Mouse (Mus musculus): ENCODE measurements around the gene Ptger1. TPM values are rescaled to one million over a fixed set of nuclear protein-coding genes. Genes with fewer than 3 reads are reported as not detected.

Gene Ptger1
- total and polyA plus RNA-seq, 3 experiments = 0.38 to 1.8 TPM; not detected in 1

DNA sequence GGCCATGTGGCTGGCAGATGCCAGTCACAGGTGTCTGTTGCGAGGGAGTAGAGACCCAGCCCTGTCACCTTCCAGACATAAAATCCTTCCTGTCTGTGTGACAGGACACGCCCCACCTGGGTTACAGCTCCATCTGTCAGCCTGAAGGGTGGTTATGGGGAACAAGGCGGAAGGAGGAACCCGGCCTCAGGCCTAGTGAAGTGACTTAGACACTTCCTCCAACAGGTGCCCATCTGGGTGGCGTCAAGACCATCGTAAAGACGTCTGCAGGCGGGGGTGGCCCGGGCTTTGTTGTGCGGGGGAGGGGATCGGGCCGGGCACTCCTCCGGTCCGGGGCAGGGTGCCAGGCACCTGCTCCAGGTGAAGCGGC lies 31.8 kb downstream of the Ptger1 start:
- Histone ChIP-seq H3K9me3 (replicated peaks) (peaks cover 3% of the 10 kb centered on the region; the same call in 1 of the 2 replicates), H3K36me3 (replicated peaks) (peaks cover 46% of the 10 kb centered on the region), H3K4me3 (ENCODE audit: low read depth, low read length) (peak overlapping the region; percentile 92), H3K4me1 (ENCODE audit: insufficient read depth, low read depth, low read length) (peaks cover 72% of the 10 kb centered on the region), H3K27me3 (ENCODE audit: insufficient read depth, low read length) (no peaks in the 10 kb centered on the region)
- ATAC-seq (ENCODE audit: extremely low read depth, insufficient number of reproducible peaks, low FRiP score, poor library complexity, severe bottlenecking) (0 out of 2 replicates have a peak, but pooled peaks have one; percentile 42), DNase-seq (ENCODE audit: low spot score) (peak; percentile 77)
- TF ChIP-seq POLR2AphosphoS5 (IDR thresholded peaks at IDR 0.05; ENCODE audit: insufficient replicate concordance, low read depth, low read length) (no peak), TAL1 (conservative IDR thresholded peaks at IDR 0.05; ENCODE audit: low read depth, low read length) (no peak), CTCF (IDR thresholded peaks at IDR 0.05; ENCODE audit: low read depth, low read length) (no peak), GATA2 (IDR thresholded peaks at IDR 0.05; ENCODE audit: borderline replicate concordance, low read depth, low read length) (no peak), GATA1 (IDR thresholded peaks at IDR 0.05; ENCODE audit: borderline replicate concordance, low read length) (no peak)

DNA sequence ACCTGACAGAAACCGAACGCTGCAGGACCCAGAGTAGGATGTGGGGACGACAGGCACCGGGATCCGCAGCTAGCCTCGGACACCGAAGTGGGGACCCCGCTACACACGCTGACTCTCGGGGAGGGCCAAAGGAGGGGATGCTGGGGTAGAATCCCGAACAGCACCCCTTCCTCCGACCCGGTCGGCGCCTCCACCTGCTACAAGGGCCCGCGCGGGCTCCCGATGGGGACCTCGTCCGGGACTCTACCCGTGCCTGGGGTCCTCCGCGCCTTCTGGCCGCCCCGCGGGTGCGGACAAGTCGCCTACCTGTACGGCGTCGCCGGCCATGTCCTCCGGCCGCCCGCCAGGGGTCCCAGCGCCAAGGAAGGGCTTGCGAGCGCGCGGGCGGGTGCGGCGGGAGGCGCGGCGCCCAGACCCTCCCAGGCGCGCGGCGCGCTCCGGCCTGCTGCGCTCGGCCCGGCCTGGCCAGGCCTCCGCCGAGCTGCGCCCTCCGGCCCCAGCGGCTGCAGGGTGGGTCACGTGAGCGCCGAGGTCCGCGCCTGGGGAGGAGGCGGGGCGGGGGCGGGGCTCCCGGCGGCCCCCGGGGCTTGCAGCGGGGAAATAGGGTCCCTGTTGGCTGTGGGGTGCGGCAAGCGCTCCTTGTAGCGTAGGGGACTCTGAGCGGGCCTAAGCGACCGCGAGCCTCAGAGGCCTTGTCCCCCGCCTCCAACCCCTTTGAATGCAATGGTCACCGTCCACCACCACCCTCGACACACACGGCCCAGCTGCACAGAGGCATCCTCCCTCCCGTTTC lies 32.4 kb downstream of the Ptger1 start, which contains the start of gene Pkn1:
Pkn1 (minus strand) TSS at position 519 of the 793 bp plus-strand sequence.
- peaks cover 3% of the 10 kb centered on the region; the same call in 1 of the 2 replicates for H3K9me3 ChIP-seq (replicated peaks)
- no peaks in the 10 kb centered on the region for H3K27me3 ChIP-seq (ENCODE audit: insufficient read depth, low read length)
- H3K4me1 ChIP-seq (ENCODE audit: insufficient read depth, low read depth, low read length) = peaks cover 66% of the 10 kb centered on the region
- TF ChIP-seq GATA1 (IDR thresholded peaks at IDR 0.05; ENCODE audit: borderline replicate concordance, low read length) (no peak), GATA2 (IDR thresholded peaks at IDR 0.05; ENCODE audit: borderline replicate concordance, low read depth, low read length) (no peak), CTCF (IDR thresholded peaks at IDR 0.05; ENCODE audit: low read depth, low read length) (no peak), POLR2AphosphoS5 (IDR thresholded peaks at IDR 0.05; ENCODE audit: insufficient replicate concordance, low read depth, low read length) (no peak), TAL1 (conservative IDR thresholded peaks at IDR 0.05; ENCODE audit: low read depth, low read length) (no peak)
- peak within 1 kb of the TSS; percentile 92 for H3K4me3 ChIP-seq (ENCODE audit: low read depth, low read length)
- DNase-seq (ENCODE audit: low spot score) = peak; percentile 95
- ATAC-seq (ENCODE audit: extremely low read depth, insufficient number of reproducible peaks, low FRiP score, poor library complexity, severe bottlenecking) = peak; percentile 22
- peaks cover 40% of the 10 kb centered on the region for H3K36me3 ChIP-seq (replicated peaks)

DNA sequence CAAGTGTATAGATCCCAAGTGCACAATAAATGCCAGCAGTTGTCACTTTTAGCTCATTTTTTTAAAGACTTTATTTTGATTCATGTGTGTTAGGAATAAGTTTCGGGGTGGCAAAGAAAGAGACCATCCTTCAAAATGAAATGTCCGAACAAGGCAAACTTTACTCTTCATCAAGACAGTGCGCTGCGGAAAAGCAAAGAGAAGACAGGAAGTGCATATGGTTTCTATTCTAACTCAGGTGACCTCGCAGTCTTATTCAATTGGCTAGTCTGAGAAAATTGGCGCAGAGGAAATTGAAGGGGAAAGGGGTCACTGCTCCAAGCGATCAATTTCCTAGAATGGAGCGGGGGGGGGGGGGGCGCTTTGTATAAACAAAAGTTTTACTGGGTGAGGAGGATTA lies 33.1 kb downstream of the Ptger1 start:
- H3K27me3 ChIP-seq (ENCODE audit: insufficient read depth, low read length) = no peaks in the 10 kb centered on the region; the same call in 1 of the 2 replicates
- DNase-seq (ENCODE audit: low spot score) (peak; percentile 22), ATAC-seq (ENCODE audit: extremely low read depth, insufficient number of reproducible peaks, low FRiP score, poor library complexity, severe bottlenecking) (0 out of 2 replicates have a peak, but pooled peaks have one; percentile 32)
- H3K4me3 ChIP-seq (ENCODE audit: low read depth, low read length) = peak overlapping the region; percentile 92
- H3K9me3 ChIP-seq (replicated peaks) = peaks cover 3% of the 10 kb centered on the region; the same call in 1 of the 2 replicates
- peaks cover 33% of the 10 kb centered on the region for H3K36me3 ChIP-seq (replicated peaks)
- H3K4me1 ChIP-seq (ENCODE audit: insufficient read depth, low read depth, low read length) = peaks cover 59% of the 10 kb centered on the region
- TF ChIP-seq CTCF (IDR thresholded peaks at IDR 0.05; ENCODE audit: low read depth, low read length) = no peak
- TF ChIP-seq POLR2AphosphoS5 (IDR thresholded peaks at IDR 0.05; ENCODE audit: insufficient replicate concordance, low read depth, low read length) = no peak
- TF ChIP-seq GATA2 (IDR thresholded peaks at IDR 0.05; ENCODE audit: borderline replicate concordance, low read depth, low read length) = no peak
- TF ChIP-seq TAL1 (conservative IDR thresholded peaks at IDR 0.05; ENCODE audit: low read depth, low read length) = no peak
- no peak for TF ChIP-seq GATA1 (IDR thresholded peaks at IDR 0.05; ENCODE audit: borderline replicate concordance, low read length)

DNA sequence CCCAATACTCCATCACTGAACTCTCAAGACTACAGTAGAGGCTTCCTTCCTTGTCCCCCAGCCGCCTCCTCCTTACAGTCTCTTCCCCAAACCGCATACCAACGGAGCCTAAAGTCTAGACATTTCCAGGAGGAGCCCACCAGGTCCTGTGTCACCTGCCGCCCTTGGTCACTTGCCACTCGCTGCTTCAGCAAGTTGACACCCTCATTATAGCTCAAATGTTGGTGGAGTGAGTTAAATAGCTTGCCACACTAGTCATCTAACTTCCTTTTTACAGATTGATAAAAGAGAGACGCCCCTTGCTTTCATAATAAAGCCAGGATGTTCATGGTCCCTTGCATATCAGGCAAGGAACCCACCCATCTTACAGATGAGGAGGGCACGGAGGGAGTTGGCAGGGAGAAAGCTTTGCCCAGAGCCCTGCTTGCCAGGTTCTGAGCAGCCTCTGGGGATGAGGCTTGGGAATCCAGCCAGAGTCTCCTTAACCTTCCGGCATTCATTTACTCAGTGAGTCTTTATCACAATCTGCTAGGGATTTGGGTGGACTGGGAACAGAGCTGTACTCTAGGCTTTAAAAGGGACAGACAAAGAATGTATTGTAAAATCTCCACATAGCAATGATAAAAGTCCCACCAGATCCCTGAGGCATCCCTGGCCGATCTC lies 34.1 kb downstream of the Ptger1 start:
- Histone ChIP-seq H3K4me1 (ENCODE audit: insufficient read depth, low read depth, low read length) (peaks cover 49% of the 10 kb centered on the region), H3K4me3 (ENCODE audit: low read depth, low read length) (peak overlapping the region; percentile 4; the same call in 1 of the 2 replicates), H3K27me3 (ENCODE audit: insufficient read depth, low read length) (no peaks in the 10 kb centered on the region; the same call in 1 of the 2 replicates), H3K9me3 (replicated peaks) (peaks cover 3% of the 10 kb centered on the region; the same call in 1 of the 2 replicates), H3K36me3 (replicated peaks) (peaks cover 24% of the 10 kb centered on the region)
- TF ChIP-seq CTCF (IDR thresholded peaks at IDR 0.05; ENCODE audit: low read depth, low read length) = no peak
- no peak for TF ChIP-seq GATA1 (IDR thresholded peaks at IDR 0.05; ENCODE audit: borderline replicate concordance, low read length)
- no peak for TF ChIP-seq POLR2AphosphoS5 (IDR thresholded peaks at IDR 0.05; ENCODE audit: insufficient replicate concordance, low read depth, low read length)
- TF ChIP-seq TAL1 (conservative IDR thresholded peaks at IDR 0.05; ENCODE audit: low read depth, low read length) = no peak
- TF ChIP-seq GATA2 (IDR thresholded peaks at IDR 0.05; ENCODE audit: borderline replicate concordance, low read depth, low read length) = no peak
- DNase-seq (ENCODE audit: low spot score) (no peak), ATAC-seq (ENCODE audit: extremely low read depth, insufficient number of reproducible peaks, low FRiP score, poor library complexity, severe bottlenecking) (no peak)

DNA sequence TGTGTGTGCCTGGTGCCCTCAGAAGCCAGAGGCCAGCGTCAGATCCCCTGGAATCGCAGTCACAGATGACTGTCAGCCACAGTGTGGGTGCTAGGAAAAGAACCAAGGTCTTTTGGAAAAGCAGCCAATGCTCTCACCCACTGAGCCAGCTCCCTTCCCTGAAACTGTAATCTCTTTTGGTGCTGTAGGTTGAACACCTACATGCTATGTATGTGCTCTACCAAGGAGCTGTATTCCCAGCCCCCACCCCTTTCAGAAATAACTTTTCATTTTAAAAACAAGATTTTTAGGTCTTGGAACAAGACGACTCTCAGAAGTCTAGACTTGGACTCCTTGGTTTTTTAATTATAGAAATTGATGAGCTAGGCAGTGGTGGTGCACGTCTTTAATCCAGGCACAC lies 36.9 kb downstream of the Ptger1 start:
- no peak for TF ChIP-seq GATA1 (IDR thresholded peaks at IDR 0.05; ENCODE audit: borderline replicate concordance, low read length)
- no peak for TF ChIP-seq CTCF (IDR thresholded peaks at IDR 0.05; ENCODE audit: low read depth, low read length)
- TF ChIP-seq TAL1 (conservative IDR thresholded peaks at IDR 0.05; ENCODE audit: low read depth, low read length) = no peak
- no peak for TF ChIP-seq GATA2 (IDR thresholded peaks at IDR 0.05; ENCODE audit: borderline replicate concordance, low read depth, low read length)
- no peak for TF ChIP-seq POLR2AphosphoS5 (IDR thresholded peaks at IDR 0.05; ENCODE audit: insufficient replicate concordance, low read depth, low read length)
- no peak for DNase-seq (ENCODE audit: low spot score)
- Histone ChIP-seq H3K9me3 (replicated peaks) (peaks cover 3% of the 10 kb centered on the region; the same call in 1 of the 2 replicates), H3K27me3 (ENCODE audit: insufficient read depth, low read length) (peaks cover 10% of the 10 kb centered on the region), H3K36me3 (replicated peaks) (no peaks in the 10 kb centered on the region), H3K4me3 (ENCODE audit: low read depth, low read length) (no peak overlapping the region), H3K4me1 (ENCODE audit: insufficient read depth, low read depth, low read length) (peaks cover 27% of the 10 kb centered on the region)
- ATAC-seq (ENCODE audit: extremely low read depth, insufficient number of reproducible peaks, low FRiP score, poor library complexity, severe bottlenecking) = no peak
